In genomic region chr1:75610553-75610952, GRCm38 (mm10) we compare ENCODE assay signal across 17 mouse cellular contexts.
DNase-seq lines count a peak whose midpoint lies in the region; ATAC-seq lines count a peak whose summit lies in the region.
"Had no signal": no experiment of that assay in that cellular context is flagged by ENCODE, and none has a peak within 500 bp of the region (broad histone marks: within the 10 kb centered on the region; RNA-seq: fewer than 3 reads in every experiment).

No protein-coding gene starts in this region.

- no peaks in the 10 kb centered on the region for H3K36me3 ChIP-seq in embryonic facial prominence, embryonic 12.5 days
- H3K36me3 ChIP-seq in forebrain, embryonic 16.5 days (ENCODE audit: control insufficient read depth, insufficient read depth): no peaks in the 10 kb centered on the region
- H3K36me3 ChIP-seq in limb, embryonic 13.5 days: no peaks in the 10 kb centered on the region
- H3K36me3 ChIP-seq: liver, embryonic 15.5 days had no signal

- peak; percentile 20; the same call in 1 of the 2 replicates for ATAC-seq in frontal cortex, adult (ENCODE audit: low TSS enrichment)
- ATAC-seq in embryonic facial prominence, embryonic 12.5 days (ENCODE audit: insufficient number of reproducible peaks, insufficient read depth, low FRiP score, low TSS enrichment): no peak
- no peak for ATAC-seq in forebrain, embryonic 16.5 days
- no peak for ATAC-seq in limb, embryonic 13.5 days (ENCODE audit: low FRiP score, low read depth)

- no peaks in the 10 kb centered on the region for H3K27me3 ChIP-seq in embryonic facial prominence, embryonic 12.5 days
- H3K27me3 ChIP-seq in forebrain, embryonic 16.5 days (replicated peaks; ENCODE audit: control insufficient read depth, insufficient read depth, low read length): no peaks in the 10 kb centered on the region
- no peaks in the 10 kb centered on the region for H3K27me3 ChIP-seq in limb, embryonic 13.5 days
- H3K27me3 ChIP-seq: liver, embryonic 15.5 days had no signal

- WGBS in embryonic facial prominence, embryonic 12.5 days: 36% methylated on average over 8 of the region's 8 CpGs
- WGBS in forebrain, embryonic 16.5 days: 23% methylated on average over 8 of the region's 8 CpGs
- WGBS in limb, embryonic 13.5 days: 58% methylated on average over 8 of the region's 8 CpGs

- no peaks in the 10 kb centered on the region for H3K9me3 ChIP-seq in embryonic facial prominence, embryonic 12.5 days
- H3K9me3 ChIP-seq in forebrain, embryonic 16.5 days (ENCODE audit: control insufficient read depth, low read length): no peaks in the 10 kb centered on the region
- no peaks in the 10 kb centered on the region for H3K9me3 ChIP-seq in limb, embryonic 13.5 days
- H3K9me3 ChIP-seq: liver, embryonic 15.5 days had no signal

- no peak overlapping the region for H3K4me2 ChIP-seq in embryonic facial prominence, embryonic 12.5 days (replicated peaks)
- no peak overlapping the region for H3K4me2 ChIP-seq in forebrain, embryonic 16.5 days (ENCODE audit: low read length)
- no peak overlapping the region for H3K4me2 ChIP-seq in limb, embryonic 13.5 days (replicated peaks)
- H3K4me2 ChIP-seq: liver, embryonic 15.5 days had no signal

- H3K27ac ChIP-seq in embryonic facial prominence, embryonic 12.5 days: 0 out of 2 replicates have a peak overlapping the region, but pooled peaks have one; percentile 18
- H3K27ac ChIP-seq in forebrain, embryonic 16.5 days (ENCODE audit: low read length): peak overlapping the region; percentile 12
- 0 out of 2 replicates have a peak overlapping the region, but pooled peaks have one; percentile 28 for H3K27ac ChIP-seq in limb, embryonic 13.5 days
- H3K27ac ChIP-seq: liver, embryonic 15.5 days had no signal

- H3K4me3 ChIP-seq in embryonic facial prominence, embryonic 12.5 days: no peak overlapping the region
- no peak overlapping the region for H3K4me3 ChIP-seq in forebrain, embryonic 16.5 days (replicated peaks; ENCODE audit: low read length)
- H3K4me3 ChIP-seq in limb, embryonic 13.5 days: no peak overlapping the region
- H3K4me3 ChIP-seq: liver, embryonic 15.5 days; megakaryocyte, embryonic 14.5 days had no signal

- intact Hi-C loops in heart, postnatal 10 days (cut with DNase I): no loop called here

- H3K4me1 ChIP-seq in embryonic facial prominence, embryonic 12.5 days: 0 out of 2 replicates have a peak, but pooled peaks cover 6% of the 10 kb centered on the region
- peaks cover 12% of the 10 kb centered on the region; the same call in 1 of the 2 replicates for H3K4me1 ChIP-seq in forebrain, embryonic 16.5 days (replicated peaks; ENCODE audit: control insufficient read depth, insufficient read depth, low read length)
- H3K4me1 ChIP-seq in limb, embryonic 13.5 days: peaks cover 34% of the 10 kb centered on the region
- H3K4me1 ChIP-seq: liver, embryonic 15.5 days; megakaryocyte, embryonic 14.5 days had no signal

- H3K9ac ChIP-seq in embryonic facial prominence, embryonic 12.5 days: no peak overlapping the region
- H3K9ac ChIP-seq in forebrain, embryonic 16.5 days (replicated peaks; ENCODE audit: low read depth, low read length): no peak overlapping the region
- no peak overlapping the region for H3K9ac ChIP-seq in limb, embryonic 13.5 days
- H3K9ac ChIP-seq: liver, embryonic 15.5 days had no signal

- no peak for DNase-seq in frontal cortex, postnatal 25 days (ENCODE audit: low spot score in 2 of 2)
- DNase-seq in heart, postnatal 10 days: no peak
- DNase-seq in kidney, postnatal 36 days: no peak
- no peak for DNase-seq in thymus, postnatal 4 days
- DNase-seq: cerebellum, adult 11 months; cerebellum, postnatal 14 days; heart, adult 18-20 months; kidney, adult 2 months; lung, postnatal 10 days; right cerebral cortex, postnatal 4 days; thymus, postnatal 36 days had no signal
